Mouse (Mus musculus) spleen, adult 12 weeks (tissue): ENCODE measurements around the gene St6galnac4.

Source experiments
- DNase-seq: peaks from one replicate; pipeline ENCODE4 v3.0.0; 2022; ENCODE audit warnings: low spot score

St6galnac4 gene

DNA sequence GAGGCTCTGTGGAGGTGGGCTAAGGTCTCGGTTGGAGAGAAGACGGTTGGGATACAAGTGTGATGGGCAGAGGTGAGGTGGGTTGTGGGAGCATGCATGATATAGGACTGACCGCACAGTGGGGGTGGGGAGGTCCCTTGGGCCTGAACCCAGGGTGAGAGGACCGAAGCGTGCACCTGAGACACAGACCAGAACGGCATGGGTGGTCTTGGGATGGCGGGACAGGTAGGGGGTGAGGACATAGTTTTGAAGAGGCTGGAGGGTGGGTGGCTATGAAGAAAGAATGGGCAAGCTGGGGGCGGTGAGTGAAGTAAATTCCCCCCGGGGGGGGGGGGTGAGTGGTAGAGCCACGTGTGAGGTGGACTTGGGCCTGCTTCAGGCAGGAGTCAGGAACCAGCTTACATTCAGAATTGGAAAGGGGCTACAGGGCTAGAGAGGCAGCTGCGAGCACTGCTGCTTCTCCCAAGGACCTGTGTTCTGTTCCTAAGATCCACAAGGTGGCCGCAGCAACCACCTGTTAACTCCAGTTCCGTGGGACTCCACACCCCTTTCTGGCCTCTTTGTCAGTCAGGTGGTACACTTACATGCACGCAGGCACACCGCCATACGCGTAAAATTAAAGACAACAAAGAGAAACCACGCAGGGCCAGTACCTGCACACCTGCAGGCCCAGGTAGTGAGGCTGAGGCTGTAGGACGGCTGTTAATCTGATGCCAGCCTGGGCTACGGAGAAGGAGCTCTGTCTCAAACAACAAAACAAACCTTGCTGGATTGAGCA is 40.6 kb downstream of the St6galnac4 start:
- DNase-seq: no peak

DNA sequence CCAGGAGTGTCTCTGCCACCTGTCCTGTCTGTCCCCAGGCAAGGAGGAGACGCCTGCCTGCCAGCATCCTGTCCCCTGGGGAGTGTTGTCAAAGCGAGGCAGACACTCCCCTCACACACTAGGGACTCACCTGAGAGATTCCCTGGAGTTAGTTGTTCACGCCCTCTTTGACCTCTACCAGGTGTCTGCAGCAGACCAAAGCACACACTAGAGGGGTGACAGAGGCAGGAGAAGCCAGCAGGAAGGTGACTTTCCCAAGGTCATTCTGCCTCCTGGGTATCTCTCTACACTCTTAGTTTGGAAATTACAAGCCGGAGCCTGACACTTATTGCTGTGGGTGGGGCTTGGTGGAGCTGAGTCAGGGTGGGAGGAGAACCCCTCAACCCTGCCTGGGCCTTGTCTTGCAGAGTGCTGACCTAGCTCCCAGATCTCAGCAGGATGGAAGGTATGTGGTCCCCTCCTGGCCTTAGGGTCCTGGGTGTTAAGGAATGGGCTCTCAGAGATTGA is 41.2 kb downstream of the St6galnac4 start:
- DNase-seq: no peak

- no peak for DNase-seq
These were observed 41.8 kb downstream of the St6galnac4 start for GRCm38 (mm10) chr2:32628729-32629128.

DNA sequence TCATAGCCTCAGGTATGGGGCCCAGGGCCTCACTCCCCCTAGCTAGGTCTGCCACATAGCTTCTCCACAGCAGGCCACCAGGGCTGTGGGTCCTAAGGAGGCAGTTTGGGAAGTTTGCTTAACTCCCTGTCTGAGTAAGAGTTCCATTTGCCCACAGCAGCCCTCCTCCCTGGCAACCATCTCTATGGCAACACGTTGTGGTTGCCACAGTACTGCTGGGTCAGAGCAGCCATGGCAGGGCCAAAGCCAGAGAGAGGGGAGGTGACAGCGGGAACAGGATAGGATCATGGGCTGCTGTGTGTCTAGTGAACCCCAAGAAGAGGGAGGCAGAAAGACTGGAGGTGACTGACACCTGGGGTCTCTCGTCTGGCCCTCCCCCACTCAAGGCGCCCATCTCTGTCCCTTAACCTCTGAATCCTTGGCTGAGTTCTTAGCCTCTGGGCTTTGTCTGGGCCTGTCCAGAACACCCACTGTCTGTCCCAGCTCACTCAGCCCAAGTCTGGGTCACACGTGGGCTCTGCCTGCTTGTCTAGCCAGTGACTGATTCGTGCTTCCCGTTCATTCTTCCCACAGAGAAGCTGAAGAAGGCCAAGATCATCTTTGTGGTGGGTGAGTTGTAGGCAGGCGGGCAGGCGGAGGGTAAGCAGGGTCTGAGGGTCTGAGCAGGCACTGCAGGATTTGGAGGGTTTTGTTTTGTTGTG is 42.5 kb downstream of the St6galnac4 start:
- no peak for DNase-seq

GRCm38 (mm10) chr2:32630036-32630435 is 43.1 kb downstream of the St6galnac4 start:
- DNase-seq: no peak

DNA sequence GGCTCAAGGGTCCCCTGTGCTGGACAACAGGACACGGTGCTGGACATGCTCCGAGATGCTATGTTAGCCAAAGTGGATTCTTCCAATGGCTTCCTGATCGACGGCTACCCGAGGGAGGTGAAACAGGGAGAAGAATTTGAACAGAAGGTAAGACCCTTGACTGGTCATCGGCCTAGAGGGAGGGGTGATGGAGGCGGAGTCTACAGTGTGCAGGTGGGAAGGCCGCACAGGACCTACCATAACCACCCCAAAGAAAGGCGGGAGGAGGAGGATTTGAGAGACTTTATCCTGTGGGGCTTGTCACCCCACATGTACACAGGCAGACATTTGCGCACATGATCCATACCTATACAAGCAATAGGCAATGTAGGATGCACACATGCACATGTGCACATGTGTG is 44.2 kb downstream of the St6galnac4 start:
- DNase-seq: no peak

DNA sequence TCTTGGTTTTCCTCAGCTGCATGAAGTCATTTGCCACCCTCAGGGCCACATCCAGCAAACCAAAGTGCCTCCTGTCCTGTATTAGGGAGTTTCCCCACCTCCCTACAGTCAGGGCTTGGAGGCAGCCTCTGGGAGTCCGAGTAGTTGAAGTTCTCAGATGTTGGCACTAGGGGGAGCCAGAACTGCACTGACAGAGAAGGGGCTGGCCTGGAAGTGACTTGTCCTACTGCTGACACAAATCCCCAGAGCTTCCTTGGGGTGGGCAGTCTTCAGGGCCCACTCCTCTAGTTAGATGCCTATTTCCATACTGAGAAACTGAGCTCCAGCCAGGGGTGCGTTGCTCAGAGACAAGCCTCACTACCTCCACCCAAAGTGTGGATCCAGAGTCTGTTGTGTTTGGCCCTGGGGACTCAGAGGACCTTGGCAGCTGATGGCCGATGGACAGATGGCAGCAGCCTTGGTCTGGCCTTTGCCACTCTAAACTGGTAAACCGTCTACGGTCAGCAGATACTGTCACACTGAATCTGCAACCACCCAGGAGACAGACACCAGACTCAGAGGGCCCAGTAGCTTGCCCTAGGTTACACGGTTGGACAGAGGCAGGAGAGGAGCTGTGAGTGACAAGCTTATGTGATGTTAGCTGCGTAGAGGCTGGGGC is 45.0 kb downstream of the St6galnac4 start:
- peak; percentile 63 for DNase-seq

DNA sequence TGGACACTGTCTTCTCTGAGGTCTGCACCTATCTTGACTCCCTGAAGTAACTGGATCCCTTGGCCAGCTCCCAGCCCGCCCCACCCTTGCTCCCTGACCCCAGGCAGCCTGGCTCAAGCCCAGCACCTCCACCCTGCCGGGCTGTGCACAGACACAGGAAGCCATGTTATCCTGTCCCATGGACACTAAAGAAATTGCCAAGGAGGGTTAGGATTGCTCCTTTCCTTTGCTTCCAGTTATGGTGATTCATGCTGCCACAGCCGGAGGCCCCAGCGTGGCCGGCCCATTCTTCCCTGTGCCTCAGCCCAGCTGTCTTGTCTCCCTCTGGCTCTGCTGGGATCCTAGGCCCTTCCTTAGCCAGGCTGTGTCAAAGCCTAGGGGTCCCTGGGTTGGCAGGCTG is 46.8 kb downstream of the St6galnac4 start:
- DNase-seq: no peak

DNA sequence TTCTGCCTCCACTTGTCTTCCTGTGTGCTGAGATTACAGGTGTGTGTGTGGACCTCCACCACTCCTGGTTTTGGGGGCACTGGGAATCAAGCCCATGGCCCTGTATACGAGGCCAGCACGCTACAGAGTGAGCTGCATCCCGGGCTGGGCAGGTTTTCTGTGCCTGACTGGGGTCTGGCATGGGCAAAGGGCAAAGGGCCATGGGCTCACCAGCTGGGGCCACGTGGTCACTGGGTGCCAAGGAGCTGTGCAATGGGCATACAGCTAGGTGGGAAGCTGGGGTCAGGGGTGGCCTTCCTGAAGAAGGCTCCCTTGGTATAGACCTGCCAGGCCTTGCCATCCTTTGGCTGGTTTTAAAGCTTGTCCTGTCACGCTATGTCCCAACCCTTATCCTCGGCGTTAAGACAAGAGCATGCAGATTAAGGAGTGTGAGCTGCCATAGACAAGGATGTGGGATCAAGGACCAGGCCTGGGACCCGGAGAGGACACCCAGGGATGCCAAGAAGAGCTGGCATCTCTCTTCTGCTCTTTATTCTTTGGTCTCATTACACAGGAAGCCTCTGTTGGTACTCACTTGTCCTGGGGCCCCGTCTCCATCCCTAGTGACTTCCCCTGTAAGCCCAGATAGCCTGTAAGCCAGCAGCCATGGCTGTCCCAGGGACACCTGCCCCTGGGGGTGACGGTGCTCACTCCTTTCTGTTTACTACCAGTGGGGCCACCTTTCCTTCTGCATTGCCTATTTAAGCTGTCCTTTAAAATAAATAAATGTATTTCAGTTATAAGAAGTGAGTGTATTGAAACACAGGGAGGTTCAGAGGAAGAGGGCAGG is 47.6 kb downstream of the St6galnac4 start:
- no peak for DNase-seq

DNA sequence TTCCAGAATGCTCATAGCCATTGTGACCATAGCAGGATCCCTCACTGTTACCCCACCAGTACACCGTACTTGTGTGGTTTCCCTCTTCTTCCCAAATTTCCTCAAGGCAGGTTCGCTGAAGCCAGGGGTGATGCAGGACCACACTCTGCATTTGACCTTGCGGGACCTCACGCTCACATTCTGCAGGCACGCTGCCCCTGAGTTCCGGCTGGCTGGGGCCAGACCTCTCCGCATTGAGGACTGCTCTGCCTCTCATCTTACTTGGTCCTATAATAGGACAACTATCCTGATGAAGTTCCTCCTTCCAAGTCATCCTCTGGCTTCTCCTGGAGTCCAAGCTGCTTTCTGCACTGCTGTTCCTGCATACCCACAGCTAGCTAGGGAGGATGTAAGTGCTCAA is 49.7 kb downstream of the St6galnac4 start:
- DNase-seq: no peak

DNA sequence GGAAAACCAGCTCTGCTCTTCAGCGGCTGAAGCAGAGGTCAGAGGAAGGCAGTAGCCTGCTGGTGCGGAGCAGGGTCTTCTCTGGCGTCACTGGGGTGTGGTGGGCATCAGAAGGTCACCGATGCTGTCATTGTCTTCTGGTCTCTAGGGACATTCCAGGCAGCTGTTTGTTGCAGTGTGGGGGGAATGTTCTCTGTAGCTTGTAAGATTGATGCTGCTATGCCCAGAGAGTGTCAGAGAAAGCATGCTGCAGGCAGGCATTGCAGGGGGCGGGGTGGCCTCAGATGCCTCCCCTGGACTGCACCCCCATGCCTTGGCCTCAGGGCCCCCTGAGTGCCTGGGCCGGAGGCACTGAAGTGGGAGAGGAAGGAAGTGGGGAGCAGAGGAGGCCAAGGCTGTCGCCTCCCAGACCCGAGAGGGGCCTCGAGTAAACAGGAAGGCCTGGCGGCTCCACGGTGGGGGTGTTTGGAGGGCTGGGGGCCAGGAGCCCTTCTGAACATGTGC is 50.9 kb downstream of the St6galnac4 start:
- peak; percentile 18 for DNase-seq

- no peak for DNase-seq
These were observed 52.7 kb downstream of the St6galnac4 start for GRCm38 (mm10) chr2:32639632-32640031.

DNA sequence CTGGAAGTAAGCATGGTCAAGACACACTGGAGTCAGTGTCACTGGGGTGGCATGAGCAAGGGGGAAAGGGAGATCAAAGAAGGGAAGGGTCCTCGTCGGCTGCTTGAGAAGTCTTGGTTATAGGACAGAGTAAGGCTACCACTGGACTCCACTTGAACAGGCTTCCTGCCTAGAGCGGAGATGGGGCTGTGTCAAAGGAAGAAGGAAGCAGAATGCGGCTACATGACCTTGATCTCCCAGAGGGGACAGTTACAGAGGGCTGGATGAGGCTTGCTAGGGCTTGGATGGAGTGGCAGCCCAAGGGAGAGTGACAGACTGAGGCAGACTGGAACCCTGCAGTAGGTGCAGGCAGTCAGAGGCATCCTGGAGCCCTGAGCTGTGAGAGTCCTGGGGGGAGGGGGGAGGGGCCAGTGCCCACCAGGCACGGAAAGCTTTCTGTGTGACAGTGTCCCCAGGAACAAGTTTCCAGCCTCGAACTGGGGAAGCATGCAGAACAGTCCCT is 53.7 kb downstream of the St6galnac4 start:
- no peak for DNase-seq

GRCm38 (mm10) chr2:32641810-32642209 is 54.9 kb downstream of the St6galnac4 start:
- no peak for DNase-seq

- no peak for DNase-seq
These were observed 55.9 kb downstream of the St6galnac4 start for GRCm38 (mm10) chr2:32642813-32643212.

GRCm38 (mm10) chr2:32644083-32644482 is 57.2 kb downstream of the St6galnac4 start:
- no peak for DNase-seq

DNA sequence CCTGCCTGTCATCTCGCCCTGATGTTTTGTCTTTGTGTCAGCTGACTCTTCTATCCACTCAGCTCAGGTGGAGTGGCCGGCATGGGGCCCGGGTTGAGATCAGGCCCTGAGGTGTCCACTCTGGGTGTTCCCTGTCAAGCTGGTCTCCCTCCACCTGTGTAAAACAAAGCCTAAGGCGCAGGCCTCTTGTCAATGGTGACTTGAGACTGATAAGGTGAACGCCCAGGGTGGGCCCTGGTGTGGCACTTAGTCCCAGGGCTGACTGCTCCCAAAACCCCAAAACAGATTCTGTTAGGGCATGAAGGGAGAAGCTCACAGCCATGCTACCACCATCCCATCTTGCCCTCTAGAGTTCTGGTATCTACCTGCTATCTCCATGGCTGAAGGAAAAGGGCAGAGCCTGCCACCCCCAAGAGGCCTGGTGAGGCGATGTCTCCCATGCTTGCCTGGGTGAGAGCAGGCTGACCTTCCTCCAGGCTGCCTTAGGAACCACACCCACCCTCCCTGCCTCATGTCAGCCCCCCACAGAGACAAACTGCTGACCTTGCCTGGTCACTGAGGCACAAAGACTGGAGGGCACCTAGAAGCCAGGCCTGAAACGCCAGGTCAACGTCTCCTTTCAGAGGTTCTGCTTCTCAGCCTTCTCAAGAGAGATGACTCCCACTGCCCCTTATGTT is 58.0 kb downstream of the St6galnac4 start:
- DNase-seq: no peak

- DNase-seq: no peak
These were observed 58.8 kb downstream of the St6galnac4 start for GRCm38 (mm10) chr2:32645647-32646046.

DNA sequence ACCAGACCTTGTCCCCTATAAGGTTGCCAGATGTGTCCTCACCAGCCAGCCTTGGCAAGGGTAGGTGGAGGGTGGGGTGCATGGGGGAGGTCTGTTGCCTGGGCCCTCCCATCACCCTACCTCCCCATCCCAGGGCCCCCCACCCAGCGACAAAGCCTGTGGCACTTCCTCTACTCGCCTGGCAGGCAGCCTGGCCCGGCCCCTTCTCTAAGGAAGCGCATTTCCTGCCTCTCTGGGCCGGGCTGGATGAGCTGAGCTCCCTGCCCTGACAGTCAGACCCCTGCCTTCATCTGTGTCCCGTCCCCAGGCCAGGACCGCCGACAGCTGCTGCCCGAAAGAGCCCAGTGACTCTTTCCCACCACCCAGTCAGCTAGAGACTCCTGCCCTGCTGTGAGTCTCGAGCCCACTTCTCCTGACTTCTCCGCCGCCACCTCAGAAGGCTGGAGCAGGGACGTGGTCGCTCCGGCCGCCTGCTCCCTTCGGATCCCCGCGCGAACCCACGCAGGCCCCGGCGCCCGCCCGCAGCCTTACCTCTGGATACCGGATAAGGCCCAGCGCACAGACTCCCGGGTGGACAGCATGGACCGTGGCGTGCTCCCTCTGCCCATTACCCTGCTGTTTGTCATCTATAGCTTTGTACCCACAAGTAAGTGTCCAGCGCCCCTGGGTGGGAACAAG is 59.6 kb downstream of the St6galnac4 start, which contains the start of gene Eng:
Gene Eng (plus strand): TSS at position 217 of the 678 bp plus-strand sequence.
- peak; percentile 14 for DNase-seq

GRCm38 (mm10) chr2:32647366-32647765 is 60.5 kb downstream of the St6galnac4 start:
- no peak for DNase-seq
